8 mouse cellular contexts compared by ENCODE assay signal in the genomic region with DNA sequence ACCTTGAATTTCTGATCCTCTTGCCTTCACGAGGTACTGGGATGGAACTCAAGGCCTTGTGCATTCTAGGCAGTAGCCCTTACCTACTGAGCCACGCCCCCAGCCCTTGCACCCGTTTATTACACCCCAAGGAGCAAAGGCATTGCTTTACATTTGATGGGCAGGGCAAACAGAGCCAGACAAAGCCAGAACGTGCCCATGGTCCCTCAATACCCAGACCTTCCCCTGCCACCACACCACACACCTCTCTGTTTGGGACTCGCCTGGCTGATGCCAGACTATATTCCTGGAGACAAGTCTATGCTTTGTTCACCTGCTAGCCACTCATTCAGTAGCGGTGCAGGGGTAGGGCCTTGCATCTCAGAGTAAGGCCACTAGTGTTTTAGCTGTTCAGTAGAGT. TPM values are rescaled to one million over a fixed set of nuclear protein-coding genes. Genes with fewer than 3 reads are reported as not detected.
DNase-seq lines count a peak whose midpoint lies in the region; ATAC-seq lines count a peak whose summit lies in the region.
"Had no signal": no experiment of that assay in that cellular context is flagged by ENCODE, and none has a peak within 500 bp of the region (broad histone marks: within the 10 kb centered on the region; RNA-seq: fewer than 3 reads in every experiment).

No protein-coding gene starts in this region.

- peak overlapping the region; percentile 66; the same call in 1 of the 2 replicates for H3K9ac ChIP-seq in kidney, embryonic 16.5 days (replicated peaks; ENCODE audit: low read length)
- no peak overlapping the region for H3K9ac ChIP-seq in forebrain, embryonic 13.5 days
- no peak overlapping the region for H3K9ac ChIP-seq in neural tube, embryonic 14.5 days (replicated peaks; ENCODE audit: low read depth, low read length)

- H3K4me3 ChIP-seq in kidney, embryonic 16.5 days (ENCODE audit: low read length) = peak overlapping the region; percentile 57; the same call in 1 of the 2 replicates
- H3K4me3 ChIP-seq in forebrain, embryonic 13.5 days = no peak overlapping the region; the same call in 1 of the 2 replicates
- peak overlapping the region; percentile 58 for H3K4me3 ChIP-seq in limb, embryonic 10.5 days
- H3K4me3 ChIP-seq in neural tube, embryonic 14.5 days (ENCODE audit: low read depth, low read length) = peak overlapping the region; percentile 49; the same call in 1 of the 2 replicates

- ATAC-seq in kidney, embryonic 16.5 days (ENCODE audit: low FRiP score, low TSS enrichment) = no peak
- ATAC-seq in forebrain, embryonic 13.5 days = no peak
- ATAC-seq in neural tube, embryonic 14.5 days (ENCODE audit: low read depth) = no peak

- H3K4me2 ChIP-seq in kidney, embryonic 16.5 days (replicated peaks; ENCODE audit: low read depth, low read length) = peak overlapping the region; percentile 82
- H3K4me2 ChIP-seq in forebrain, embryonic 13.5 days = peak overlapping the region; percentile 78
- H3K4me2 ChIP-seq in neural tube, embryonic 14.5 days (ENCODE audit: low read depth, low read length) = peak overlapping the region; percentile 89

- peaks cover 41% of the 10 kb centered on the region for H3K4me1 ChIP-seq in kidney, embryonic 16.5 days (ENCODE audit: insufficient read depth, low read length)
- peaks cover 19% of the 10 kb centered on the region for H3K4me1 ChIP-seq in forebrain, embryonic 13.5 days
- peaks cover 29% of the 10 kb centered on the region for H3K4me1 ChIP-seq in limb, embryonic 10.5 days
- peaks cover 17% of the 10 kb centered on the region for H3K4me1 ChIP-seq in neural tube, embryonic 14.5 days (ENCODE audit: control insufficient read depth, insufficient read depth, low read length)

- H3K27ac ChIP-seq in kidney, embryonic 16.5 days (ENCODE audit: low read length) = peak overlapping the region; percentile 93; the same call in 1 of the 2 replicates
- H3K27ac ChIP-seq in forebrain, embryonic 13.5 days = no peak overlapping the region
- H3K27ac ChIP-seq in limb, embryonic 10.5 days = no peak overlapping the region
- no peak overlapping the region for H3K27ac ChIP-seq in neural tube, embryonic 14.5 days (ENCODE audit: low read depth, low read length)

- no peaks in the 10 kb centered on the region for H3K9me3 ChIP-seq in kidney, embryonic 16.5 days (ENCODE audit: low read length)
- H3K9me3 ChIP-seq in forebrain, embryonic 13.5 days (replicated peaks) = no peaks in the 10 kb centered on the region
- no peaks in the 10 kb centered on the region for H3K9me3 ChIP-seq in limb, embryonic 10.5 days (replicated peaks)
- no peaks in the 10 kb centered on the region for H3K9me3 ChIP-seq in neural tube, embryonic 14.5 days (ENCODE audit: control insufficient read depth, low read length)

- WGBS in kidney, embryonic 16.5 days = 40% methylated on average over 6 of the region's 6 CpGs
- WGBS in forebrain, embryonic 13.5 days = 46% methylated on average over 6 of the region's 6 CpGs
- WGBS in limb, embryonic 10.5 days = 48% methylated on average over 6 of the region's 6 CpGs
- 35% methylated on average over 6 of the region's 6 CpGs for WGBS in neural tube, embryonic 14.5 days

- no peaks in the 10 kb centered on the region for H3K27me3 ChIP-seq in kidney, embryonic 16.5 days (ENCODE audit: insufficient read depth, low read length)
- H3K27me3 ChIP-seq in forebrain, embryonic 13.5 days = peaks cover 14% of the 10 kb centered on the region
- H3K27me3 ChIP-seq in limb, embryonic 10.5 days (ENCODE audit: low read depth, poor library complexity, severe bottlenecking) = peaks cover 23% of the 10 kb centered on the region
- H3K27me3 ChIP-seq in neural tube, embryonic 14.5 days (ENCODE audit: control insufficient read depth, insufficient read depth, low read length) = no peaks in the 10 kb centered on the region

- DNase-seq in kidney, postnatal 25 days = no peak
- no peak for DNase-seq in limb, embryonic 10.5 days (ENCODE audit: low spot score)
- DNase-seq in layer of hippocampus, postnatal 36 days = no peak
- no peak for DNase-seq in testis, postnatal 10 days (ENCODE audit: low spot score)

- 0 out of 2 replicates have a peak, but pooled peaks cover 1% of the 10 kb centered on the region for H3K36me3 ChIP-seq in kidney, embryonic 16.5 days (ENCODE audit: insufficient read depth, low read length)
- H3K36me3 ChIP-seq in forebrain, embryonic 13.5 days (ENCODE audit: poor library complexity, severe bottlenecking) = no peaks in the 10 kb centered on the region
- no peaks in the 10 kb centered on the region for H3K36me3 ChIP-seq in limb, embryonic 10.5 days
- no peaks in the 10 kb centered on the region for H3K36me3 ChIP-seq in neural tube, embryonic 14.5 days (ENCODE audit: control insufficient read depth, insufficient read depth, low read length)

RNA-seq across cellular contexts. Expression of gene Creb3l1, which starts 17.8 kb away (rescaled TPM):
- polyA plus RNA-seq in kidney, embryonic 16.5 days (2015; fragmentation: Nextera tagmentation; extraction: Ambion mirVana) = 12.3 and 14.9 TPM in 2 replicates
- 0.52 and 0.71 TPM in 2 replicates for polyA plus RNA-seq in forebrain, embryonic 13.5 days (2015; fragmentation: Nextera tagmentation; extraction: Ambion mirVana)
- 0.45 and 1.1 TPM in 2 replicates for polyA plus RNA-seq in limb, embryonic 10.5 days (2016; fragmentation: Nextera tagmentation; extraction: Ambion mirVana)
- polyA plus RNA-seq in neural tube, embryonic 14.5 days (2014; fragmentation: Nextera tagmentation; extraction: Ambion mirVana) = 1.2 and 4.5 TPM in 2 replicates
- total RNA-seq in layer of hippocampus, postnatal 36 days (2021) = 1 to 10 TPM; 3.4 to 4.3 TPM
- total RNA-seq: hematopoietic stem cell, adult 5-6 weeks had no signal

RNA-seq across cellular contexts. Expression of gene Dgkz, which starts 30.8 kb away (rescaled TPM):
- 52.0 and 52.1 TPM in 2 replicates for polyA plus RNA-seq in kidney, embryonic 16.5 days (2015; fragmentation: Nextera tagmentation; extraction: Ambion mirVana)
- 18.5 and 23.1 TPM in 2 replicates for polyA plus RNA-seq in forebrain, embryonic 13.5 days (2015; fragmentation: Nextera tagmentation; extraction: Ambion mirVana)
- polyA plus RNA-seq in limb, embryonic 10.5 days (2016; fragmentation: Nextera tagmentation; extraction: Ambion mirVana) = 57.3 and 59.9 TPM in 2 replicates
- 36.7 and 51.1 TPM in 2 replicates for polyA plus RNA-seq in neural tube, embryonic 14.5 days (2014; fragmentation: Nextera tagmentation; extraction: Ambion mirVana)
- 100 to 1,000 TPM; 500 to 531 TPM for total RNA-seq in layer of hippocampus, postnatal 36 days (2021)
